Mouse (Mus musculus): ENCODE measurements around the gene Fam160b1.

Fam160b1 gene

DNA sequence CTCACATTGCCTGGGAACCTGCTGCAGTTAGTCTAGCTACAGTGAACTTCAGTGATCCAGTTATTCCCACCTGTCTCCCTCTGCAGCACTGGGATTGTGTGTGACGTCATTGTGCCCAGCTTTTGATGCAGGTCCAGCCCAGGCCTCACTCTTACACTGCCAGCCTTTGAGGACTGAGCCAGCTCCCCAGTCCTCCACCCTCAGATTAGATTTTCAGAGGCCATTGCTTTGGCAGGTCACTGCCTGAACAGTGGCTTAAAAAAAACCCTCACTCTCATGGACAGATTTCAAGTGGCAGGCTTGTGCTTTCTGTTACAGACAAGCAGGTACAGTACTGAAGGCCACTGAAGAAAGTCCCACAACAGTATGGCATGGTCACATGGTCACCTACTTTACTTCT lies 15.8 kb upstream of the Fam160b1 start:
- DNase-seq = no peak

DNA sequence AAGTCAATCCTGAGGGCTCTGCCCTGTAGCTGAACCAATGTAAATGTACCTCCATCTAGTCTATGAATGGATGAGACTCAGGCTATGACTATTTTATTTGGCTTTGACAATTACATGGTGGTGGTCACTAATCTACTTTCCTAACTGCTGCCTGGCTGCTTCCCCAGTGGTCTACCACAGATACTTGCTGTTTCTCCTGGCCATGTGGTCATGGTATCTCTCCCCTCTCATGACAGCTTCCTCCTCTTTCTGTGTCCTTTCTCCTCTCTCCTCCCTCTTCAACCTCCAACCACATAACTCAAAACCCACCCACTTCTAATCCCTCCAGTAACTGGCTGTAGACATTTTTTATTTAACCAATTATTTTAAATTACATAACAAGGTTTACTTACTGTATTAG lies 11.4 kb upstream of the Fam160b1 start:
- no peak for DNase-seq

GRCm38 (mm10) chr19:57352337-57352935 lies 8.0 kb upstream of the Fam160b1 start:
- DNase-seq = no peak

DNA sequence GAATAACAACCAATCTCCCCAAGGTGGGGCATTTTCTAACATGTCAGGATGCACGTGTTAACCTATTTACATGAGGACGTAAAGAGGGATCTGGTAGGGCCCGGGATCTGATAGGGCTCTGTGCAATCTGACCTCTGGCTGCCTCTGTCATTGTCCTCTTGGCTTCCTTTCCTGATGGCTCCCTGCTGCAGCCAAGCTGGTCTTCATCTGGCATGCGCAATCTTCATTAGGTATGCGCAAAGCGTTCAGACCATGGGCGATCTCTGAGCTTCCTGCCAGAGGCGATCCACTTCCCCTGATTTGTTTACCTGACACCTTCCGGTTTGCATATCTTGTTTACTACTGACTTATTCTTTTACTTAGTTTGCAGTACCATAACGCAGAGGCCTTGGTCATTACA lies 7.3 kb upstream of the Fam160b1 start:
- no peak for DNase-seq

DNA sequence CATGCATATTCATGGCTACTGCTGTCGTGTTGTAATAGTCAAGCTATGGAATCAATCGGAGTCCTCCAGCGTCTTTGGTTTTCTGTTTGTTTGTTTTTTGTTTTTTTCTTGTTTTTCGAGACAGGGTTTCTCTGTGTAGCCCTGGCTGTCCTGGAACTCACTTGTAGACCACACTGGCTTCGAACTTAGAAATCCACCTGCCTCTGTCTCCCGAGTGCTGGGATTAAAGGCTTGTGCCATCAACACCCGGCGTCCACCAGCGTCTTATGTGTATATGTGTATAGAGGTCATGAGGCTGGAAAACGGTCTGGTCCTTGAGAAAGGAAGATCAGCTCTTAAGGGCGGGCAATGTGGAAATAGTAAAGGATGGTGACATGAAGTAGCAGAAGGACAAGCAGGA lies 6.4 kb upstream of the Fam160b1 start:
- DNase-seq = no peak

GRCm38 (mm10) chr19:57354715-57355114 lies 5.8 kb upstream of the Fam160b1 start:
- no peak for DNase-seq

GRCm38 (mm10) chr19:57355451-57356251 lies 4.8 kb upstream of the Fam160b1 start:
- peak; percentile 44 for DNase-seq

DNA sequence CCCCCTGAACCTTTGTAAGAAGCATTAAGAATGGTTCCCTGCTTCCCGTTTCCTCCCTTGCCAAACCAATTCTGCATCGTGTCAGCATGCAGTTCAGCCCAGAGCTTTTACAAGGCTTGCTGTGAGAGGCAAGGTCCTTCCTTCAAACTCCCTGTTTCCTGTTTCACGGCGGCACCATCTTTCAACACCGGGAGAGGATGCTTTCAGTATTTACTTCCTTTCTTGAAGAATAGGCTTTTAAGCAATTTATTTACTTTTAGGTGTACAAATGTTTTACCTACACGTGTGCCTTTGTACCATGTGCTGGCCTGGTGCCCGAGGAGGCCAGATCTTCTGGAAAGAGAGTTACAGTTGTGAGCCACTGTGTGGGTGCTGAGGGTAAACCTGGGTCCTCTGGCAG lies 4.2 kb upstream of the Fam160b1 start:
- DNase-seq = no peak

DNA sequence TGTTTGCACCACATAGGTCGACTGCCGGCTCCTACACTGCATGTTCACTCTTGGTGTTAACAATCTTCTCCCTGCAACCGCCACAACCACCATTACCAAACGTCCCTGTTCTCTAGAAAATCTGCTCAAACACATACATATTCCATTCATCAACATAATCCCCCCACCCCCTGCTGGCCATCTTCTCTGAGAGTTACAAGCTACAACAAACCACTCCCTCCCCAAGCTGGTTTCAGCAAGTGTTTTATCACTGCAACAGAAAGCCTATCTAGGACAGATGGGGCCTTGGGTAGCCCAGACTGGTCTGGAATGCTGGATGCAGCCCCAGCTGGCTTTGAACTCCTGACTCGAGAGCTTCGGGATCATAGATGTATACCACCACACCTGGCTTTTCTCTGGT lies 3.2 kb upstream of the Fam160b1 start:
- DNase-seq = no peak

DNA sequence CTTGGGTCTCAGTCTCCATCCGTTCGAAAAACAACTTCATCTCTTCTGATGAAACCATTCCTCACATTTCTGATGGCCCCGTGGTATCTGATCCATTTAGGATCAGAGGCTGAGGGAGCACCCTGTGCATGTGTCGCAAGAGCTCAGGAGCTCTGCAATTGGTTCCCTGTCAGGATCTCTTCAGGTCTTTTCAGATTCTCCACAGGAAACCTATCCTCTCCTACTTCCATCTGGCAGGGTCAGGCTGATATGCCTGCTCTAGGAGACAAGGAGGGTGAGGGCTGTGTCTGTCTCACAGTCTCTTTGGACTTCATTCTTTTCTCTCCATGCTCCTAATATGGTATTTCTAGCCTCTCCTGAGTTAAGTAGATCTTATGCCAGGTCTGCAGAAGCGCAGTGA lies 2.7 kb upstream of the Fam160b1 start:
- DNase-seq = no peak

GRCm38 (mm10) chr19:57358322-57358721 lies 2.2 kb upstream of the Fam160b1 start:
- peak; percentile 90 for DNase-seq

GRCm38 (mm10) chr19:57358836-57359598 lies 1.5 kb upstream of the Fam160b1 start:
- no peak for DNase-seq

DNA sequence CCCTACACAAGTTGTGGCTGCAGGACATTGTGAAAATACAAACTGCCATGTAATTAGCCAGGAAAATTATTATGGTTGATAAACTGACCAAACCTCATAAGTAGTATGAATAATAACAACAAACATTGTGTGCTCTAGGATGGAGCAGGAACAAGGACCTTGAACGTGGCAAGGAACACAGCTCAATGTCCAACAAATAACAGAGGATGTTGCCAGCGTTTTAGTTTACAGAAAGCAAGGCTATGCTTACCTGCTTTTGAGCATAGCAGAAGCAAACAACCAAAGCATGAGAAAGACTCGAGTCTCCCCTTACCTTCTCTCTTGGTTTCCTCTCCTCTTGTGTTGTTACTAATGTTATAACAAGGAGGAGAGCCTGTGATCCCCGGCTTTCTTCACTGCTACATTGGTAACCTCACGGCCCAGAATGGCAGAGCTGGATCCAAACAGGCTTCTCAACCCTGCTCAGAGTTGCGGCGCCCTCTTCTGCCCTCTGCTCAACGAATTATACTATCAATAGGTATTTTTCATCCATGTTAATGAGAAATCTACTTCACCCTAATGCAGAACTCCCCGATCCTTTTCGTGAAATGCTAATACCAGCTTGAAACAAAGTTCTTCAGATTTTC lies 666 bp upstream of the Fam160b1 start:
- peak; percentile 46 for DNase-seq

- peak; percentile 73 for DNase-seq
Observed at GRCm38 (mm10) chr19:57361131-57361938, 855 bp downstream of the Fam160b1 start.

DNA sequence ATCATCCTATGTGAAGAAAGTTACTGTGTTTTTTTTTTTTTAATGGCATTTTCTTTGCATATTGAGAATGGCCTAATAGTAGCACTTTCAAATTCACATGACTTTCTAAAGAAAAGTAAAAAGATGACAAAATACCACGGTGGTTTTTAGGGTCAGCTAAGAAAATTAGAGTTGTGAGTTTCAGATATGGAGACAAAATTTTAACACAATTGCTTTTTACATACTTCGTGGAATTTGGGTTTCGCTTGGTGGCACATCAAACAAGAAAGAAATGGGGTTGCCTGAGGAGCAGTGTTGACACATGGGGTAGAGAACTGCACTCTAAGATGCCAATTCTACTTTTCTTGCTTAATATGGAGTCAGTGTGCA lies 1.4 kb downstream of the Fam160b1 start:
- DNase-seq = no peak

- no peak for DNase-seq
Observed at GRCm38 (mm10) chr19:57362586-57362985, 2.1 kb downstream of the Fam160b1 start.

- no peak for DNase-seq
Observed at GRCm38 (mm10) chr19:57363076-57363475, 2.6 kb downstream of the Fam160b1 start.

DNA sequence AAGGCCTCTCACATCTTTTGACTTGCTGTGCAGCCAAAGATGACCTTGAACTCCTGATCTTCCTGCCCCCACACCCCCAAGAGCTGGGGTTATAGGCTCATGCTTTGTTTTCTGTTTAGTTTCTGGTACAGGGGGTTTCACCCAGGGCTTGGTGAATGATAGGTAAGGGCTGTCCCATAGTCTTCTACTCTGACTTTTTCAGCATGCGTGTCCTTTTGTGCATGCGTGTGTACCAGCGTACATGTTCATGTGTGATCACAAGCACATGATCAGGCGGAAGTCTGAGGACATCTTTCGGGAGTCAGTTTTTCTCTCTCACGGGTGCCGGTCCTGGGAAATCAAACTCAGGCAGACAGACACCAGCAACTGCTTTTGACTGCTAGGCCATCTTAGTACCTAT lies 3.1 kb downstream of the Fam160b1 start:
- no peak for DNase-seq

DNA sequence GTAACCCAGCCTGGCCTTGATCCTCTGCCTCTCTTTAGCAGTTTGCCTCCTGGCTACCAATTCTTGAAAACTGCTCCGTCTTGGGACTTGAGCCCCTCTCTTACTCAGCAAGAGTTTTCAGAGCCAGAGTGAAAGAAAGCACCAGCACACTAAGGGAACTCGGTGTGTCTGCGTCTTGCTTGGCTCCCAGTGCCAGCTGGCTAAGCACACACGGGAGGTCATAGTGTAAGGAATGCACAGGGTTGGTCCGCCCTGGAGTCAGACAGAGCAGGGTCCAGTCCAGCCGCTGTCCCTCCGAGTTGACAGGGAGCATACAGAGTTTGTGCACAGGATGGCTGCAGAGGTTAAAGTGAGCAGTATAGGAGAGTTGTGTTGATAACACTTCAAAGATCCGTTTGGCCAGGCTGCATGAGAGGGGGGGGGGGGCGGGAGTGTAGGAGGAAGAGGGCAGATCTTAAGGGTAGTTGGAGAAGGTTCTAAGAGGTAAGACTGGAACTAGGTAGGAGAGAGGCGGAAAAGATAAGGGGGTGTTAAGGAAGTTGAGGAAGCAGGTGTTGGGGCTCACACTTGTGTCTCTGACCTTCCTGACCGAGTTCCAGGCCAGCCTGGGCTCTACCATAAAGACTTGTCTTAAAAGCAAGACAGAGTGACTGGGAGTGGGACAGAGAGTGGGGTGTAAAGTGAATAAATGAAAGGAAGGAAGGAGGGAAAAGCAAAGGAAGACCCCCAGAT lies 4.6 kb downstream of the Fam160b1 start:
- DNase-seq = peak; percentile 76

- DNase-seq = no peak
Observed at GRCm38 (mm10) chr19:57366007-57366406, 5.5 kb downstream of the Fam160b1 start.

DNA sequence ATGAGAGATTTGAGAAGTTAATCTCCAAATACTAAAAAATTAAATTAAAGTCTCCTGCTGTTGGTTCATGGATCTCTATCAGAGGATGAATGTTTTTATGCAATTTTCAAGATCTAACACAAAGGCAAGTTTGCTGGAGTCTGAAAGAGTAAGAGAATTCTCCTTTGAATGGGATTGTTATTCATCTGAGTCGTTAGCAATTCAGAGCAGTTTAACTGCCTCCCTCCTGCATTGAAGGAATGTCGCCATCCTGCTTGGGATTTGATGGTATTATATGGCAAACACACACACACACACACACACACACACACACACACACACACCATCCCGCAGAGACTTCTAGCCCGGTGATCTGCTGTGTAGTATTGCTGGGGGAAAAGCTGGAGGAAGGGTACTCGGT lies 6.1 kb downstream of the Fam160b1 start:
- no peak for DNase-seq

DNA sequence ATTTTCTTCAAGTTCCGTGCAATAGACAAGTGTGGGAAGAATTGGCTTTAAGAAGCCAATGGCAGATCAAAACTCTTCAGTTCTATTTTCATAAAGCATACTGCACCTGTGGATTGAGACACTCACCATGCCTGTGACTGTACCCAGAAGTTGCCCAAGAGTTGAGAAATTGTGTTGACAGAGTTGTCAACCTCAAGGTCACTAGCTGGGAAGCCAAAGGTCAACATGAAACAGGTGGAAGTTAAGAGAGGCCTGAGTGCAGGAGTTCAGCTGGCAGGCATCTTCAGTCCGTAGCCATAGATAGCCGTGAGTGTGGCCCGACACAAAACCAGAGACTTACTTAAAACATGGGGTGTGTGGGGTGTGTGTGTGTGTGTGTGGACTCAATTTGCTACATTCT lies 6.7 kb downstream of the Fam160b1 start:
- DNase-seq = no peak

Data from kidney, postnatal 10 days (tissue).